Mouse (Mus musculus) hindbrain, embryonic 11.5 days (tissue): ENCODE data around the gene Def8. TPM values are rescaled to one million over a fixed set of nuclear protein-coding genes. Genes with fewer than 3 reads are reported as not detected.

Experiments
- ATAC-seq: fragments of 200-750 bp; cut with Nextera tagmentation; 2 replicates; pipeline ENCODE4 v1.8.0; 2017; ENCODE audit warnings: mild to moderate bottlenecking, moderate TSS enrichment, moderate library complexity; ENCODE audit not compliant: low FRiP score
- DNase-seq: peaks from one replicate; pipeline ENCODE4 v3.0.0-alpha.2; 2015; ENCODE audit warnings: low spot score
- H3K27ac ChIP-seq: fragments of 300-500 bp; sonication (generic); 2 replicates; pipeline ENCODE4 v1.5.1; 2014; ENCODE audit warnings: mild to moderate bottlenecking, low read depth, low read length
- H3K27me3 ChIP-seq: fragments of 300-500 bp; sonication (generic); 2 replicates; pipeline ENCODE4 v1.6.1; 2014; ENCODE audit warnings: mild to moderate bottlenecking, low read length, moderate library complexity, mixed read lengths; ENCODE audit not compliant: control insufficient read depth, insufficient read depth
- H3K36me3 ChIP-seq: fragments of 300-500 bp; sonication (generic); 2 replicates; pipeline ENCODE4 v1.6.1; 2014; ENCODE audit warnings: mild to moderate bottlenecking, low read length, moderate library complexity, mixed read lengths; ENCODE audit not compliant: control insufficient read depth, insufficient read depth
- H3K4me1 ChIP-seq: fragments of 300-500 bp; sonication (generic); replicated peaks from 2 replicates; pipeline ENCODE4 v1.6.1; 2014; ENCODE audit warnings: low read length, mixed read lengths; ENCODE audit not compliant: control insufficient read depth, insufficient read depth
- H3K4me2 ChIP-seq: fragments of 300-500 bp; sonication (generic); replicated peaks from 2 replicates; pipeline ENCODE4 v1.6.1; 2014; ENCODE audit warnings: mild to moderate bottlenecking, low read depth, low read length
- H3K4me3 ChIP-seq: fragments of 300-500 bp; sonication (generic); 2 replicates; pipeline ENCODE4 v1.5.1; 2014; ENCODE audit warnings: low read depth, low read length
- H3K9ac ChIP-seq: fragments of 300-500 bp; sonication (generic); 2 replicates; pipeline ENCODE4 v1.6.1; 2014; ENCODE audit warnings: low read depth, low read length
- H3K9me3 ChIP-seq: fragments of 300-500 bp; sonication (generic); 2 replicates; pipeline ENCODE4 v1.6.1; 2016; ENCODE audit warnings: low read length; ENCODE audit not compliant: control insufficient read depth
- WGBS: fragments of 180-500 bp; shearing (Covaris S2); extraction: QIAGEN DNeasy Blood & Tissue Kit; methylation state at CpG from one replicate; pipeline ENCODE4 v1.1.7; 2014; 5-methylcytosine and 5-hydroxymethylcytosine counted together
- polyA plus RNA-seq: library from polyadenylated mRNA; unstranded; fragments of >200 nt; fragmentation: Nextera tagmentation; extraction: Ambion mirVana; gene quantifications from 2 replicates; pipeline ENCODE4 v1.2.1, GENCODE M21; 2014

Def8 gene
- polyA plus RNA-seq, 1 experiment from 2014 or later, result 32.5 TPM

DNA sequence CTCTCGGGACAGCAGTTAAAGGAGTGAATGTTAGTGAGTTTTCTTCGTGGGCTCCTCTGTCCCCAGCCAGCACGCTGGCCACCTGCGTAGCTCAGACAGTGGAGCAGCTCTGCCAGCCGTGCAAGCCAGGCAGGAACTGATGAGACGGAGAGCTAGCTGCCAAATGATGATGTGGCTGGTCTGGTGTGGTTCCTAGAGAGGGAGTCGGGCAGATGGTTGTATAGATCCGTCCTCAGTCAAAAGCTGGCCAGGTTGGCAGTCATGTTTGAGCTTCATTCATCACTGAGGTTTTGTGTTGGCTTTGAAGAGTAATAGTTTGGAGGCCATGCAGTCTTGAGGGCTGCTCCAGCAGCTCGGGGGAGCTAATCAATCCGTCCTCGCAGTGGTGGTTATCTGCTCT lies 75.6 kb downstream of the Def8 start:
- WGBS, result 89% methylated on average over 11 of the region's 11 CpGs
- ATAC-seq, result no peak
- Histone ChIP-seq H3K4me2 (no peak overlapping the region), H3K36me3 (peaks cover 34% of the 10 kb centered on the region), H3K27me3 (no peaks in the 10 kb centered on the region), H3K4me1 (no peaks in the 10 kb centered on the region), H3K27ac (no peak overlapping the region), H3K4me3 (no peak overlapping the region), H3K9me3 (no peaks in the 10 kb centered on the region), H3K9ac (no peak overlapping the region)
- no peak for DNase-seq

DNA sequence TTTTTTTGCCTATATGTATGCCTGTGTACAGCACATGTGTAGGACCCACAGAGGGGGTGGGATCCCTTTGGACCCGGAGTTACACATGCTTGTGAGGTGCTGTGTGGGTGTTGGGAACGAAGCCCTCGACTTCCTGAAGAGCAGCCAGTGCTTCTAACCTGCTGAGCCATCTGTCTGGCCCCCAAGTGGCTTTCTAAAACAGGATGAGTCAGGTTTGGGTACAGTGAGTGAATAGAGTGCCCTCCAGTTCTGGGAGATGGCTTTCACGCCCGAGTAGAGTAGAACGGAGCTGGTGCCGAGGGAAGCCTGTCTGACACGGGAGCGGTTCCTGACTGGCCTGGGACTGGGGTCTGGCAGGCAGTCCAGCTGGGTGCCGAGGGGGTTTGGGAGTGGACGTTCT lies 76.2 kb downstream of the Def8 start:
- Histone ChIP-seq H3K9me3 (no peaks in the 10 kb centered on the region), H3K27me3 (no peaks in the 10 kb centered on the region), H3K9ac (no peak overlapping the region), H3K4me2 (no peak overlapping the region), H3K27ac (no peak overlapping the region), H3K36me3 (peaks cover 30% of the 10 kb centered on the region), H3K4me1 (no peaks in the 10 kb centered on the region), H3K4me3 (no peak overlapping the region)
- WGBS, result 97% methylated on average over 11 of the region's 11 CpGs
- ATAC-seq (no peak), DNase-seq (no peak)

DNA sequence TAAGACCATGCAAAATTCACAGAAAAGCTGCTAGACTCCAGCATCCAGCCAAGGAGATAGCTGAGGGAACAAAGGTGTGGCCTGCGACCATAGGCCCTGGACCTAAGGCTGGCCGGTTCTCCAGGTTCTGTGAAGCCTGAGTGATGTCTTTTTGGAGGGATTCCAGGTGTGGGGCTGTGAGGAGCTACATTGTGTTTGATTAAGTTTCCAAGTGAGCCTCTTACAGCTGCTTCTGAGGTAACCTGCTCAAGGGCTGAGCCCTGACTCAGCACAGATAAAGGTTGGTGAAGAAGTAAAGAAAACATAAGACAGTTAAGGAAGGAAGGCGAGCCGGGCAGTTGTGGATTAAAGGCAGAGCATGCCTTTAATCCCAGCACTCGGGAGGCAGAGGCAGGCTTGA lies 78.9 kb downstream of the Def8 start:
- Histone ChIP-seq H3K27me3 (no peaks in the 10 kb centered on the region), H3K27ac (no peak overlapping the region), H3K36me3 (peaks cover 31% of the 10 kb centered on the region), H3K9me3 (no peaks in the 10 kb centered on the region), H3K9ac (no peak overlapping the region), H3K4me2 (no peak overlapping the region), H3K4me3 (no peak overlapping the region), H3K4me1 (no peaks in the 10 kb centered on the region)
- WGBS, result 97% methylated on average over 5 of the region's 5 CpGs
- no peak for ATAC-seq
- DNase-seq, result no peak

DNA sequence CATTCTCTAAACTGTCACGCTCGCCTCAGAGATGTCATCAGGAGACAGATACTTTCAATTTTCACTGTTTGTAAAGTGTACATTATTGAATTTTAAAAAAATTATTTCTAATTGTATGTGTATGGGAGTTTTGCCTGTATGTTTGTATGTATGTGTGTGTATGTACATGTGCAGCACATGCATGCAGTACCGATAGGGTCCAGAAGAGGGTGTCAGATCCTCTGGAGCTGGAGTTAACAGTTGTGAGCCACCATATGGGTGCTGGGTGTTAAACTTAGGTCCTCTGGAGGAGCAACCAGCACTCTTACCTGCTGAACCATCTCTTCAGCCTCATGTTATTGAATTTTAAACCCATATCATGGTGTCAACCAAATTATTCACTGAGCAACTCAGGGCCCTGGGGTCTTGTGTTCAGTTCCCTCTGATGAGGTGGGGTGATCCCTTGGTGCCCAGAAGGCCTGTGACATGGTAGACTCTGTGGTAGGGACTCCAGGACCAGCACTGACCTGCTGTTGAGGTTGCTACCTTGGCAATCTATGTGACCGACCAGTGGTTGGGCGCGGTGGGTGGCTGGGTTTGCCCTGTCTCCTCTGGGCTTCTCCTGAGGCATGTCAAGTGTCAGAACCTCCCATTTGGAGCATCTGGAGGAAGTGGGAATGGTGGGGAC lies 80.6 kb downstream of the Def8 start:
- no peak overlapping the region for H3K27ac ChIP-seq
- H3K4me1 ChIP-seq, result no peaks in the 10 kb centered on the region
- H3K4me3 ChIP-seq, result no peak overlapping the region
- H3K9me3 ChIP-seq, result no peaks in the 10 kb centered on the region
- H3K36me3 ChIP-seq, result peaks cover 33% of the 10 kb centered on the region
- no peak overlapping the region for H3K4me2 ChIP-seq
- no peak overlapping the region for H3K9ac ChIP-seq
- peak; percentile 23 for DNase-seq
- 99% methylated on average over 6 of the region's 6 CpGs for WGBS
- no peaks in the 10 kb centered on the region for H3K27me3 ChIP-seq
- no peak for ATAC-seq

DNA sequence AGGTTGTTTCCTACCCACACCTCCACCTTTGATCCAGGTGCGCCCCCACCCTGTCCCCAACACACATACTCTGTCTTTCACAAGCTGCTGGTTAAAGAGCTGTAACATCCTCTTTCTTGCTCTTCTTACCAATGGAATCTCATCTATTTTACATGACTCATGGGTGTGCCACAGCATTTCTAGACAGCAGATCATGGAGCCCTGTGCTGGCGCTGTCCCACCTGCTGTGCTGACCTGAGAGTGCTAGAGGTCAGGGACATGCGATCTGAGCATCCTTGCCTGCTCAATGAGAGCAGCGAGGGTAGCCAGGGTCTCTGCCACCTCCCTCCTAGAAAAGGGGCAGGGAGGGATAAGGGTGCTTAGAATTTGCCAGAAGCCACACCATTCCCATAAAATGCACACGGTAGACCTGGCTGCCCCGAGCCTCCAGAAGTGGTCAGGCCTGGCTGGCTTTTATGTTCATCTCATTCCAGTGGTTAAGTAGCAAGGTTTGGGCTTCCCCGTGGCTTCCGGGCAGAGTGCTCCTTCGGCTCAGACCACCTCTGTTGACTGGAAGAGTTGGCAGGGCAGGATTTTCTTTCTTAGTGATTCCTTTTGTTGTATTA lies 81.4 kb downstream of the Def8 start:
- 88% methylated on average over 9 of the region's 9 CpGs for WGBS
- no peaks in the 10 kb centered on the region for H3K27me3 ChIP-seq
- H3K4me3 ChIP-seq, result no peak overlapping the region
- H3K9ac ChIP-seq, result no peak overlapping the region
- DNase-seq, result no peak
- H3K4me2 ChIP-seq, result no peak overlapping the region
- no peaks in the 10 kb centered on the region for H3K9me3 ChIP-seq
- no peaks in the 10 kb centered on the region for H3K4me1 ChIP-seq
- no peak for ATAC-seq
- H3K27ac ChIP-seq, result no peak overlapping the region
- H3K36me3 ChIP-seq, result peaks cover 33% of the 10 kb centered on the region

DNA sequence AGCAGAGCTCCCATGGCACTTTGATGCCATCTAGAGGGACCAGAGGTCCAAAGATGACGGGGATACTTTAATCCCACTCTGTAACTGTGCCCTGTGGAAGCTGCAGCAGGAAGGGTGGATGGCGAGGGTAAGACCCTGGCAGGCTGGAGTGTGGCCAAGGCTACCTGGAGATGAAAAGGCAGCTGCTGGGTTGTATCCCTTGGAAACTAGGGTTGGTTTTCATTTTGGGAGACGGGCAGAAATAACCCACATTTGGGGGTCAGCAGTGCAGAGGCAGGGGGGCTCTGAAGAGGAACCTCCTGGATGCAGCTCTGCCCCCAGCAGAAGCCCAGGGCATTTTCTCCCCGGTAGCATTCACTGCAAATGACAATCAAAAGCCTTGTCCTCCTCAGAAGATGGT lies 81.9 kb downstream of the Def8 start:
- H3K4me1 ChIP-seq, result no peaks in the 10 kb centered on the region
- H3K27me3 ChIP-seq, result no peaks in the 10 kb centered on the region
- no peaks in the 10 kb centered on the region for H3K9me3 ChIP-seq
- DNase-seq, result no peak
- ATAC-seq, result no peak
- 85% methylated on average over 4 of the region's 4 CpGs for WGBS
- no peak overlapping the region for H3K27ac ChIP-seq
- H3K4me2 ChIP-seq, result no peak overlapping the region
- H3K9ac ChIP-seq, result no peak overlapping the region
- no peak overlapping the region for H3K4me3 ChIP-seq
- H3K36me3 ChIP-seq, result peaks cover 33% of the 10 kb centered on the region

DNA sequence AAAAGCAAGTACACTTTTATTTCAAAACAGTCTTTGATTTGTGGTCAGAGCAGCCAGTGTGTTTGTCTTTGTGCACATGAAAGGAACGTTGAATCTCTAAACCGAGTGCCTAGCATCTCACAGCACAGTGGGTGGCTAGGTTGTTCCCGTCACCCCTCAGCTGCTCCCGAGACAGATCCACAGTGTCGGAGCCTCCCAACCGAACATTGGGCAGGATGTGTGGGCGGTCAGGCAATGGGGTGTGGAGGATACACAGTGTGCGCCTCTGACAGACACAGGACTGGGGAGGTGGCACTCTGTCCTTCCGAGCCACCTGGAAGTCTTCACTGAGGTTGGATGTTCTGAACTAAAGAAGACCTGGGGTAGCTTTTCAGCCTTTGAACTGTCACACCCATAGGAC lies 82.4 kb downstream of the Def8 start:
- no peak for DNase-seq
- H3K4me2 ChIP-seq, result no peak overlapping the region
- H3K36me3 ChIP-seq, result peaks cover 33% of the 10 kb centered on the region
- H3K9me3 ChIP-seq, result no peaks in the 10 kb centered on the region
- no peaks in the 10 kb centered on the region for H3K4me1 ChIP-seq
- no peak overlapping the region for H3K9ac ChIP-seq
- WGBS, result 84% methylated on average over 9 of the region's 9 CpGs
- H3K27ac ChIP-seq, result no peak overlapping the region
- ATAC-seq, result no peak
- H3K4me3 ChIP-seq, result no peak overlapping the region
- no peaks in the 10 kb centered on the region for H3K27me3 ChIP-seq

DNA sequence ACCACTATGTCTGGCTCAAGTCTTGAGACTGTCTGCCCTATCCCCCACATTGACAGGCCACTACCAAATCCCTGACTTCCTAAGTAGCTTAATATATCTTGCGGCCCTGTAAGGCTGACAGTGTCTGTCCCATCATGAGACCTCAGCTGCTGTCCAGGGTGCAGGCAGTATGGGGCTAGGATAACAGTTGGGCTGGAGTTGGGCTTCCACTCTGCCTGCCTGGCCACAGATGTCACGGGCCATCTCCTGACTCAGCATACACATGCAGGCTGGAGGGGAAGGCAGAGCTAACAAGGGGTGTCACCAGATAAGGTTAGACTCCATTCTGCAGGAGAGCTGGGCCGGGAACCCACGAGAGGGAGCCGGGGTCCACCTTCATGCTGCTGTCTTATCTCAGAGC lies 83.8 kb downstream of the Def8 start:
- Histone ChIP-seq H3K4me2 (no peak overlapping the region), H3K9ac (no peak overlapping the region), H3K27me3 (no peaks in the 10 kb centered on the region), H3K9me3 (no peaks in the 10 kb centered on the region), H3K27ac (no peak overlapping the region), H3K4me1 (peaks cover 2% of the 10 kb centered on the region; the same call in 1 of the 2 replicates), H3K36me3 (peaks cover 25% of the 10 kb centered on the region), H3K4me3 (no peak overlapping the region)
- DNase-seq (no peak), ATAC-seq (no peak)
- 91% methylated on average over 5 of the region's 5 CpGs for WGBS

DNA sequence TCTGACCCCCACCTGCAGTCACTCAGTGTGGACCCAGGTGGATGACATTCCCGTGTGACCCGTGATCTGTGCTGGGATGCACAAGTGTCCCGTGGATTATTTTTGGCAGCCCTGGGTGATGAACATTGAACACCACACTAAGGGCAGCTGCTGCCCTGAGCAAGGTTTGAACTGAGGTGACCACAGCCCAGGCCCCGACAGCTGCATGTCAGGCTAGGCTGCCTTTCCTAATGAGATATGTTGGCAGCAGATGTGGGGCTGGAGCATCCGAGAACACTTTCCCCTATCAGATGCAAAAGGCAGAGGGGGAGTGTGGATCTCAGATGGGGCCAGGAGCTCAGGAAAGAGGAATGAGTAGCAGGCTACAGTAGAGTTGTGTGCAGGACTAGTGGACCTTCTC lies 87.5 kb downstream of the Def8 start:
- Histone ChIP-seq H3K9me3 (no peaks in the 10 kb centered on the region), H3K27ac (no peak overlapping the region), H3K4me2 (no peak overlapping the region), H3K27me3 (no peaks in the 10 kb centered on the region), H3K4me1 (peaks cover 5% of the 10 kb centered on the region; the same call in 1 of the 2 replicates), H3K4me3 (no peak overlapping the region), H3K9ac (no peak overlapping the region), H3K36me3 (peaks cover 12% of the 10 kb centered on the region; the same call in 1 of the 2 replicates)
- no peak for ATAC-seq
- WGBS, result 77% methylated on average over 5 of the region's 5 CpGs
- DNase-seq, result no peak
